Mouse (Mus musculus): ENCODE data around the gene Rab17.

DNA sequence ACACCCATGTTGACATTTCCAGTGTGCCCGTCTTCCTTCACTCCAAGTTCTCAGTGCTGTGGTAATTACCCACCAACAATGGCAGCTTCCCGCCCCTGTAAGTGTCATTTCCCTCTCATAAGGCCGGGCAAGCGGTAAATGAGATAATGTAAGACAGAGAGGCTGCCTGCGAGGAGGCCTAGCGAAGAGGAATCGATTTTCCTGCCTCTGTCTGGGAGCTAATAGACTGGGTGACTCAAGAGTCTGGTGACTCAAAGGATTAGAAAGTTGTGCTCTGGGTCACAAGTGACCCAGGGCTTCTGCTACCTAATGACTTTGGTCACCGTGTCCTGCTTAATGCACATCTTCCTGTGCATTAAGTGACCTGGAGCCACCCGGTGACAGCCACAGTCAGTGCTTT lies 32.5 kb downstream of the Rab17 start:
- TF ChIP-seq MYB (IDR thresholded peaks at IDR 0.05; ENCODE audit: low read depth, low read length) (no peak), POLR2AphosphoS2 (IDR thresholded peaks at IDR 0.05; ENCODE audit: low read length) (no peak), MYC (IDR thresholded peaks at IDR 0.05; ENCODE audit: low read depth, low read length) (no peak), POLR2A (IDR thresholded peaks at IDR 0.05; ENCODE audit: control insufficient read depth in 1 of 2, insufficient read depth in 1 of 2, low read depth in 1 of 2, low read length in 2 of 2, poor library complexity in 1 of 2) (no peak), EP300 (IDR thresholded peaks at IDR 0.05; ENCODE audit: low read depth in 1 of 2, low read length in 2 of 2) (no peak), GATA1 (IDR thresholded peaks at IDR 0.05; ENCODE audit: low read depth, low read length) (no peak), CTCF (IDR thresholded peaks at IDR 0.05 in 2 of 3, conservative IDR thresholded peaks at IDR 0.05 in 1 of 3; ENCODE audit: control insufficient read depth in 1 of 3, insufficient read depth in 1 of 3, low read depth in 2 of 3, low read length in 3 of 3, poor library complexity in 1 of 3, severe bottlenecking in 1 of 3) (no peak), TCF12 (IDR thresholded peaks at IDR 0.05; ENCODE audit: low read depth, low read length) (no peak), POLR2AphosphoS5 (IDR thresholded peaks at IDR 0.05; ENCODE audit: borderline replicate concordance, low read depth, low read length) (no peak), NRF1 (IDR thresholded peaks at IDR 0.05; ENCODE audit: insufficient read depth, low read depth, low read length, poor library complexity, severe bottlenecking) (no peak)

Data from MEL (cell line).